Mouse (Mus musculus): ENCODE results near the gene Speer4f1. TPM values are rescaled to one million over a fixed set of nuclear protein-coding genes. Genes with fewer than 3 reads are reported as not detected.

The Speer4f1 gene
- polyA plus RNA-seq (2012), result not detected in 2 replicates

GRCm38 (mm10) chr5:17475798-17476197 is at the start of gene Speer4f1:
TSS of gene Speer4f1 (plus strand) at chr5:17476098.

Other genes with a start within 250 kb of the Speer4f1 start
- not detected in 2 replicates for gene Speer4f2, start 102.9 kb upstream of the Speer4f1 start, polyA plus RNA-seq (2012)
- 0.22 TPM in 1 of 2 replicates, not detected in the other for gene Sema3c, start 98.2 kb downstream of the Speer4f1 start, polyA plus RNA-seq (2012)

Data from megakaryocyte-erythroid progenitor cell, adult 5 weeks (primary cell).